Mouse (Mus musculus): ENCODE data around the gene Gse1. TPM values are rescaled to one million over a fixed set of nuclear protein-coding genes. Genes with fewer than 3 reads are reported as not detected.

Gene Gse1
- total RNA-seq, 1 experiment: 21.4 TPM

GRCm38 (mm10) chr8:120510035-120510416 lies 281.8 kb downstream of the Gse1 start:
- TF ChIP-seq MAFK (IDR thresholded peaks at IDR 0.05; ENCODE audit: insufficient read depth, low read depth, low read length) (no peak), HCFC1 (IDR thresholded peaks at IDR 0.05; ENCODE audit: borderline replicate concordance, insufficient read depth, low read length) (no peak), CHD2 (IDR thresholded peaks at IDR 0.05; ENCODE audit: low read depth, low read length) (no peak), ZC3H11A (IDR thresholded peaks at IDR 0.05; ENCODE audit: borderline replicate concordance, low read depth, low read length) (no peak)
- H3K27ac ChIP-seq (ENCODE audit: insufficient read depth, low read depth, low read length, poor library complexity, severe bottlenecking): peak overlapping the region; percentile 74

GRCm38 (mm10) chr8:120510863-120511457 lies 282.7 kb downstream of the Gse1 start:
- no peak for TF ChIP-seq MAFK (IDR thresholded peaks at IDR 0.05; ENCODE audit: insufficient read depth, low read depth, low read length)
- no peak for TF ChIP-seq CHD2 (IDR thresholded peaks at IDR 0.05; ENCODE audit: low read depth, low read length)
- no peak for TF ChIP-seq ZNF384 (IDR thresholded peaks at IDR 0.05; ENCODE audit: low read depth, low read length)
- TF ChIP-seq HCFC1 (IDR thresholded peaks at IDR 0.05; ENCODE audit: borderline replicate concordance, insufficient read depth, low read length): no peak
- no peak for TF ChIP-seq ZC3H11A (IDR thresholded peaks at IDR 0.05; ENCODE audit: borderline replicate concordance, low read depth, low read length)

More at GRCm38 (mm10) chr8:120510035-120510416, 281.8 kb downstream of the Gse1 start:
- Histone ChIP-seq H3K9me3 (ENCODE audit: control insufficient read depth, insufficient read depth, low read depth, low read length) (no peaks in the 10 kb centered on the region), H3K4me1 (ENCODE audit: control insufficient read depth in 2 of 2, insufficient read depth in 2 of 2, low read length in 2 of 2, poor library complexity in 1 of 2) (peaks cover 22 to 65% of the 10 kb centered on the region in 2 experiments), H3K4me3 (ENCODE audit: insufficient read depth in 1 of 2, low read depth in 1 of 2, low read length in 2 of 2, poor library complexity in 1 of 2, severe bottlenecking in 1 of 2) (peak overlapping the region; percentile 59 to 61), H3K36me3 (ENCODE audit: control insufficient read depth, insufficient read depth, low read length, poor library complexity, severe bottlenecking) (no peaks in the 10 kb centered on the region), H3K9ac (ENCODE audit: insufficient read depth, low read depth, low read length, poor library complexity, severe bottlenecking) (peak overlapping the region; percentile 29)
- no peak for DNase-seq (ENCODE audit: low read depth, low spot score)
- in situ Hi-C loops (cut with MboI; ENCODE audit: low sequenced_read_pairs in 2 of 2, unreplicated experiment in 2 of 2): no loop called here

GRCm38 (mm10) chr8:120511737-120512136 lies 283.5 kb downstream of the Gse1 start:
- no peak overlapping the region for H3K9ac ChIP-seq (ENCODE audit: insufficient read depth, low read depth, low read length, poor library complexity, severe bottlenecking)
- no peak overlapping the region for H3K4me3 ChIP-seq (ENCODE audit: insufficient read depth in 1 of 2, low read depth in 1 of 2, low read length in 2 of 2, poor library complexity in 1 of 2, severe bottlenecking in 1 of 2)
- H3K4me1 ChIP-seq (ENCODE audit: control insufficient read depth in 2 of 2, insufficient read depth in 2 of 2, low read length in 2 of 2, poor library complexity in 1 of 2): peaks cover 27 to 74% of the 10 kb centered on the region in 2 experiments
- no peak for DNase-seq (ENCODE audit: low read depth, low spot score)
- in situ Hi-C loops (cut with MboI; ENCODE audit: low sequenced_read_pairs in 2 of 2, unreplicated experiment in 2 of 2): no loop called here
- no peaks in the 10 kb centered on the region for H3K9me3 ChIP-seq (ENCODE audit: control insufficient read depth, insufficient read depth, low read depth, low read length)
- H3K36me3 ChIP-seq (ENCODE audit: control insufficient read depth, insufficient read depth, low read length, poor library complexity, severe bottlenecking): no peaks in the 10 kb centered on the region
- TF ChIP-seq ZNF384 (IDR thresholded peaks at IDR 0.05; ENCODE audit: low read depth, low read length) (no peak), ZC3H11A (IDR thresholded peaks at IDR 0.05; ENCODE audit: borderline replicate concordance, low read depth, low read length) (no peak), MAFK (IDR thresholded peaks at IDR 0.05; ENCODE audit: insufficient read depth, low read depth, low read length) (no peak)
- H3K27ac ChIP-seq (ENCODE audit: insufficient read depth, low read depth, low read length, poor library complexity, severe bottlenecking): no peak overlapping the region

More at GRCm38 (mm10) chr8:120510863-120511457, 282.7 kb downstream of the Gse1 start:
- Histone ChIP-seq H3K4me3 (ENCODE audit: insufficient read depth in 1 of 2, low read depth in 1 of 2, low read length in 2 of 2, poor library complexity in 1 of 2, severe bottlenecking in 1 of 2) (no peak overlapping the region), H3K36me3 (ENCODE audit: control insufficient read depth, insufficient read depth, low read length, poor library complexity, severe bottlenecking) (no peaks in the 10 kb centered on the region), H3K9ac (ENCODE audit: insufficient read depth, low read depth, low read length, poor library complexity, severe bottlenecking) (peak overlapping the region; percentile 2; the same call in 1 of the 2 replicates), H3K9me3 (ENCODE audit: control insufficient read depth, insufficient read depth, low read depth, low read length) (no peaks in the 10 kb centered on the region), H3K4me1 (ENCODE audit: control insufficient read depth in 2 of 2, insufficient read depth in 2 of 2, low read length in 2 of 2, poor library complexity in 1 of 2) (peaks cover 26 to 73% of the 10 kb centered on the region in 2 experiments), H3K27ac (ENCODE audit: insufficient read depth, low read depth, low read length, poor library complexity, severe bottlenecking) (peak overlapping the region; percentile 57; the same call in 1 of the 2 replicates)
- in situ Hi-C loops (cut with MboI; ENCODE audit: low sequenced_read_pairs in 2 of 2, unreplicated experiment in 2 of 2): no loop called here
- DNase-seq (ENCODE audit: low read depth, low spot score): no peak

GRCm38 (mm10) chr8:120512326-120512725 lies 284.1 kb downstream of the Gse1 start:
- Histone ChIP-seq H3K4me3 (ENCODE audit: insufficient read depth in 1 of 2, low read depth in 1 of 2, low read length in 2 of 2, poor library complexity in 1 of 2, severe bottlenecking in 1 of 2) (no peak overlapping the region), H3K9ac (ENCODE audit: insufficient read depth, low read depth, low read length, poor library complexity, severe bottlenecking) (no peak overlapping the region), H3K36me3 (ENCODE audit: control insufficient read depth, insufficient read depth, low read length, poor library complexity, severe bottlenecking) (no peaks in the 10 kb centered on the region), H3K9me3 (ENCODE audit: control insufficient read depth, insufficient read depth, low read depth, low read length) (no peaks in the 10 kb centered on the region), H3K4me1 (ENCODE audit: control insufficient read depth in 2 of 2, insufficient read depth in 2 of 2, low read length in 2 of 2, poor library complexity in 1 of 2) (peaks cover 29 to 75% of the 10 kb centered on the region in 2 experiments), H3K27ac (ENCODE audit: insufficient read depth, low read depth, low read length, poor library complexity, severe bottlenecking) (no peak overlapping the region)
- DNase-seq (ENCODE audit: low read depth, low spot score): no peak
- TF ChIP-seq ZNF384 (IDR thresholded peaks at IDR 0.05; ENCODE audit: low read depth, low read length): no peak
- no peak for TF ChIP-seq HCFC1 (IDR thresholded peaks at IDR 0.05; ENCODE audit: borderline replicate concordance, insufficient read depth, low read length)
- TF ChIP-seq ZC3H11A (IDR thresholded peaks at IDR 0.05; ENCODE audit: borderline replicate concordance, low read depth, low read length): no peak
- TF ChIP-seq MAFK (IDR thresholded peaks at IDR 0.05; ENCODE audit: insufficient read depth, low read depth, low read length): no peak
- no peak for TF ChIP-seq CHD2 (IDR thresholded peaks at IDR 0.05; ENCODE audit: low read depth, low read length)
- in situ Hi-C loops (cut with MboI; ENCODE audit: low sequenced_read_pairs in 2 of 2, unreplicated experiment in 2 of 2): no loop called here
